Mouse (Mus musculus): ENCODE data around the gene Tmem108. TPM values are rescaled to one million over a fixed set of nuclear protein-coding genes. Genes with fewer than 3 reads are reported as not detected.

Gene Tmem108
- total RNA-seq, 2 experiments from 2014 or later, result 17.6 to 21.9 TPM

DNA sequence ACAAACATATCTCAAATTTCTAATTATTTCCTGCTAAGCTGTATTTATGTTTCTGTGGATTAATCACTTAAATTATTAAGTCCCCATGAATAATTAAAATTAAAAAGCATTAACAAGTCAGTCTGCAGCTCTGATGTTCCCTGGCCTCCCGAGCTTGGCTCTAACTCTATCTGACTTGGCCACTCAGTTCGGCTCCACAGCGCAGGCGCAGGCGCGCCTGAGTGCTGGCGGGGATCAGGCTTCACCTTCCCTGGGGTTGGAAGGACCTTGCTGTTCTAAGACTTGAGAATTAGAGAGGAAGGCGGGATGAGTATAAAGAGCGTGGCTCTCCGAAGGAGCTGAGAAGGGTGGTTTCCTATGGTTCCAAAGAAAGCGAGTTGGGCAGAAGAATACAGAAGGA lies 41.6 kb downstream of the Tmem108 start:
- DNase-seq, result no peak

DNA sequence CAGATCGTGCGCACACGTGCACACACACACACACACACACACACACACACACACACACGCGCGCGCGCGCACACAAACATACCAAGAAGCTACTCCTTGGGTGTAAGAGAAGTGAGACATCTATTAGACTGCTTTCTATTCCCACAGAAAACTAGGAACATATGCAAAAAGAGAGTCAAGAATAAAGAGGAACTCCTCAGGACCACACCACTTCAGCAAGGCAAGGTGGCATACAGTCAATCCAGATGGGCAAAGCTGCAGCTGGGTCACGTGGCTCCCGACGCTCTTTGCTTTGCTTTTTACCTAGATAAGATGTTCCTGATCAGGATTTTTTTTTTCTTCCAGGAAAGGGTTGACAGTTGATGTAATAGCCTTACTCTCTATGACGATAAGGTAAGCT lies 45.6 kb downstream of the Tmem108 start:
- no peak for DNase-seq

DNA sequence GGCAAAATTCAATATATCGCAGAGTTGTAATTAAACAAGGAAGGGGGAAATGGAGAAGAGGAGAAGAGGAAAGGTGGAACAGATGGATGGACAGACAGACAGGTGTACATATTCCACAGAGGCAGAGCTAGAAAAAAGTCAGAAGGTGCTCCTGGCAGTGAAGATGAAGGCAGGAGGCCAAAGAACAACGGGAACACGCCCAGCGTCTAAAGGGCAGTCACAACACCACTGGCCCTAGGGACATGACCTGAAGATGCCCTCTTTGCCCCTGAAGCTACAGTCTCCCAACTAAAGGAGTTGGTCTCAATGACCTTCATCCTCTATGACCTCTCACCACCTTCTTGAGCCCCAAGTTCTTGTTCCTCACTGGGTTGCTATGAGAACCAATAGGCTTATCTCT lies 46.3 kb downstream of the Tmem108 start:
- no peak for DNase-seq

DNA sequence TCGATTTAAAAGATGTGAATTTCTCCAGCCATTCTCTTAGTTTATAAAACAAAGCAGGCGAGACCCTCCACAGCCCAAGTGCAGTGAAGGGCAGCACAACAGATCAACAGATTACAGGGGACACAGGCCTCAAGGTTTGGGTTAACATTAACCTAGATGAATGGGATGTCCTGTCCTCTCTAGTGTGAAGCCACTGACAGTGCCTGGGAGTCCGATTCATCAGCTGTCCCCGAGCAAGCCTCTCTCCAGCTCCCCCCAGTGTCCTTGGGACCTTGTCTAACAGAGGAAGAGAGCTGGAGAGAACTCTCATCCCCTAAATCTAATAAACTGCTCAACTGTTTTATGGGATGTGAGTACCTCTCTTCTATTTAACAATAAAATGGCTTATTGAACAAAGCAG lies 48.4 kb downstream of the Tmem108 start:
- no peak for DNase-seq

DNA sequence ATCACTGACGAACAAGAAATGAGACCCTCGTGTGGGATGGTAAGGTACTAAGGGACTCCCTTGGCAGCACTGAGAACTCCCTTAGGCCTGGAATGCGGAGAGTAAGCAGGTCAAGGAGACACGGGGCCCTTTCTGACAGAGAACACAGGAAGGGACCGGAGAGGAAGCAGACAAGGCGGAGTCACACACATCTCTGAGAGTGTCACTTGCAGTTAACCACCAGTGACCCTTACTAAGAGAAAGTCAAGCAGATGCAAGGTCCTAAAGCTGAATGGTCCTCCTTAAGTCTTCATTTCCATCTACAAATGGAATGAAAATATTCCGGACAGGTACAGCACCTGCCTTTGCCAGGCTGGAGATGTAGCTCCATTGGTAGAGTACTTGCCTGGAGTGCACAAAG lies 48.9 kb downstream of the Tmem108 start:
- DNase-seq, result no peak

DNA sequence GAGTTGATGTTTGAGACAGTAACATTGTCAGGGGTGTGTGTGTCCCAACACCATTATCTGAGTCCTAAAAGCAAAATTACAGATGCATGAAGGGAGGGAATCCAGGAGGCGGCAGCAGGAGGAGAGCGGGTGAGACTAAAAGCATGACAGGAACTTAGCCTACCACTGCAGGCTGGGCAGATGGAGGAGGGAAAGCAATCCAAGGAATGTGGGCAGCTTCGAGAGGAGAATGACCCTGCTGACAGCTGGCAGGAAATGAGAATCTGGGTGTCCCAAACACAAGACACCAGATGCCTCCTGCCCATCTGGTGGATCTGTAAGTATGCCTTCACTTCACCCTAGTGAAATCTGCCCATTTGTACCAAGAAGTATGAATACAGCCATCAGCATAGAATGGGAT lies 51.9 kb downstream of the Tmem108 start:
- DNase-seq, result no peak

DNA sequence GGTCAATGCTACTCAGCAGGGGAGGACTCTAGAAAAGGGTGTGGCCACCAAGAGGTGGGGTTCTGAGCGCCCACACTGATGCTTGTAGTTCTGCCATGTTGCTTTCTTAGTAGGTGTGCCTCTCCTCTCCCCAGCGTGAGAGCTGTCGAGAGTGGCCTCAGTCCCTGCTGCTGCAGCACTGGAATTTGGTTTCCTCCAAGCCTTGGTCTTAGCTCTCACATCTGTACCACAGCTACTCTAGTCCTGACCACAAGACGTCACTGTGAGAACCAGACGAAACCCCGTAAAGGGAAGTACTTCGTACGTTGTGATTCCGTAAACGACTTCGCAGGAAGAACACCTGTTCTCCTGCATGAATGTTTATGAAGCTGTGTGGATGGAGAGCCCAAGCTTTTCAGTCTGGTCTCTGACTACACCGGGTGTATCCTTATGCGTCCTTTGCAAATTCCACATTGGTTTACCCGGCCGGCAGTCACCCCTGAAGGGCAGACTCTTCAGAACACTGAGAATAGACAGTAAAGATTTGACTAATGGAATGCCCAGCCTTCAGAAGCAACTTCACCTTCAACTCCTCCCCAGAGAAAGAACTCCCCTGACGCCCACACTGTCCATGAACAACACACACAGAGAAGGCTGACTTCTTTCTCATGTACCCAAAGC lies 53.0 kb downstream of the Tmem108 start:
- DNase-seq, result no peak

DNA sequence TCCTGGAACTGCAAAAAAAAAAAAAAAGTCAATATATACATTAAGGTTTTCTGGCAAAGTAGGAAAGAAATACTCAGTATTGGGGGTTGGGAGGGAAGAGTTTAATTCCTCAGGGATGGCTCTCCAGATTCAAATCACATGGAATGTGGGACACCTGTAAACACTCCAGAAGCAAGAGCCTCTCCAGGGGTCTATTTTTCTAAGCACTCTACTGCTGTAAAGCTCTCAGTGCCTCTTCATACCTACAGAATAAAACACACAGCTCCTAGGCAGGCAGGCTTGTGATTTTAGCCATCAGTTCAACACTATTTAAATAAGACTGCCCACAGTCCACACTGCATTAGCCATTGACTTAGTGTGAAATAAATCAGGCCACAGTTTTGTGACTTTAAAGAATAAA lies 53.8 kb downstream of the Tmem108 start:
- DNase-seq, result no peak

DNA sequence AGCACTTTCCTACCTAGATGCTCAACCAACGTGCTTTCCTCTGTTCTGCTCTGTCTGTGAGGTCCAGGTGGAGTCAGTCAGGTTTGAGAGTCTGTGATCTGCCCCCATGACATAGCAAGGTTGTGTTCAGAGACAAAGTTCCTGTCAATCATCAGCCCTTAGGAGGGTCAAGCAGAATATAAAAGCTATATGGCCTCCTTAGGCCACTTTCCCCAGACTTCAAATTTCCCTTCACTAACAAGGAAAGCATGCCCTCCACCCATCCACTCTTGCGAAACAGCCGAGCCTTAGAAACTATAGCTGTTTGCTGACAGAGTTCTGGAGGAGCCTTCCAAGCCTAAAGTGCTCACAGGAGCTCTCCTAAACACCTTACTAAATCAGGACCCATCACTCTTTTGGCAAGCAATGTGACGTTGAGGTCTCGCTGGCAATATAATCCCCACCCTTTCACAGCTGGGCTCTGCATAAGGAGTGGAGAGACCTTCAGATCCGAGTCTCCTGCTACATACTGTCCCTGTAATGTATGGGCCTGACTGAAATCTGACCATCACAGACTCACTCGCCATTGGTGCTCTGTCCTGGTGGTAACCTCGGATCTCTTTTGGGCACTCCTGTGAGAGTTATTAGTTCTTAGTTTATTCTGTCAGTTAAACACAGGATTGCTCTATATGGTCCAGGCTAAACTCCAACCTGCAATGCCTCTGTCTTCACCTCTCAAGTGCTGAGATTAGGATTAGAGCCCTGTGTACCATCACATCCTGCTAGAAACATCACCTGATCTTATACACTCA lies 54.4 kb downstream of the Tmem108 start:
- no peak for DNase-seq

DNA sequence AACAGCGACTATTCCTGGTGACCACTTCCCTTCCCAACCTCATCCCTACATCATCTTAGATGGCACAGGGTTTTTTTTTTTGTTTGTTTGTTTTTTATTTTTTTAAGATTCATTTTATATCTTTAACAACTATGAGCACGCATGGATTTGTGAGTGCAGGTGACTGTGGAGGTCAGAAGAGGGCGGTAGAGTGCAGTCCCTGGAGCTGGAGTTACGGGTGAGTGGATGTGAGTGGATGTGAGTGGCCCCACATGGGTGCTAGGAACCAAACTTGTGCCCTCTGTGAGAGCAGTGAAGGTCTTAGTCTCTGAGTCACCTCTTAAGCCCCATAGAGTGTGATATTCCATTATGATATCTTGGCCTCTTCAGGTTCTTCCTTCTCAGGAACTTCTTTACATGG lies 55.9 kb downstream of the Tmem108 start:
- DNase-seq, result no peak

DNA sequence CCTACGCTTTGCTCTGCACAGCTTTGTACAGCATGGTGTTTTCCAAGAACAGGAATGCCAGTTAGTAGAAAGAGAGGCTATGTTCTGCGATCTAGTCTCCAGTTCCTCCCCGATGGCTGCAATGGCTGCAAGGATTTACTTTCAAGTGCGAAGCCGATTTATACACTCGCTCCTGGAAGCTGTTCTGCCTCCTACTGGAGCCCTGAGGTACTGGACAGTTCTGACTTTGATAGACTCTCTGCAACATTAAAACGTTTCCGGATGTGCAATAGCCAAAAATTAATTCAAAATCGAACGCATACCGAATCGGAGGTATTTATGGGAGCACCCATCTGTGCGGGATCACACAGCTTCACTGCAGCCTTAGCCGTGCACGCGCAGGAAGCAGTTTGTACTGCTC lies 58.6 kb downstream of the Tmem108 start:
- DNase-seq, result no peak

DNA sequence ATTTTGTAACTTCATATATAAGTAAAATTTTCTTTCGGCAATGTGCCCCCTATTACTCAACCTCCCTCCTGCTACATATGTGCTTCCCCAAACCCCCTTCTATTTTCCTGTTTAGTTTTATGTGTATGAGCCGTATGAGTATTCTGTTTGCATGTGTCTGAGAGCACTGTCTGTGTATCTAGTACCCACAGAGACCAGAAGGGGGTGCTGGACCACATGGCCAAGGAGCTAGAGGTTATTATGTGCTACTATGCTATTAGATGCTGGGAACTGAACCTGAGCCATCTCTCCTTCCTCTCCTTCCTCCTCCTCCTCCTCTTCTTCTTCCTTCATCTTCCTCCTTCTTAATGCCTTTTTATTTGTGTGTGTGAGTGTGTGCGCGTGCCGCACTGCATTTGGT lies 59.2 kb downstream of the Tmem108 start:
- DNase-seq, result no peak

DNA sequence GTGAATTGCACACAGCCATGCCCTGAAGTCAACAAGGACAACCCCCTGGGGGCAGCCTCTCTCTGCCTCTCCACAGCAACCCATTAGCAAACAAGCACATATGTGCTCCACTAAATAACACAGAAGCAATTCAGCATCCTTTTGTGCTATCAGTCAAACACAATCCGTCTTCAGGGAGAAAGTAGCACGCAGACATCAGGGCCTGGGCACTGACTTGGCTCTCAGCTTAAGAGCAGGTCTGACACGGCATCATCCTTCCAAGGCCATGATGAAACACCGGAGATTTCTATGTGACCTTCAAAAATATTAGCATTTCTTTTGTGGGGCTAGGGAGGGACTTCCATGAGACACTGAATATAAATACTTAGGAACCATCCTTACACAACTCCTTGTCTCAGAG lies 60.2 kb downstream of the Tmem108 start:
- no peak for DNase-seq

DNA sequence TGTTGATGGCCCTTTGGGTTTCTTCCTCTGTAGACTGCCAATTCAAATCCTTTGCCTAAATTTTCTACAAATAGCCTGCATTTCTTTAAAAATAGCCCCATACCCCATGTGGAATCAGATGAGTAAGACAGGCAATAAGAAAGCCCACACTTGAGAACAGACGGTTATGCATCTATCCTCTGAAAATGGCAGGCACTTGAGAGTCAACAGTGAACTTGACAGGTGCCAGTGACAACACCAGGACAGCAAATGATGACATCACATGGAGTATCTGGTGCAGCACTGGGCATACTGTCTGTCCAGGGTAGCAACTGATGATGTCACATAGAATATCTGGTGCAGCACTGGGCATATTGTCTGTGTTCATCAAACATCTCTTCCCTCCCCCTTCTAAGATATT lies 61.4 kb downstream of the Tmem108 start:
- DNase-seq, result no peak

DNA sequence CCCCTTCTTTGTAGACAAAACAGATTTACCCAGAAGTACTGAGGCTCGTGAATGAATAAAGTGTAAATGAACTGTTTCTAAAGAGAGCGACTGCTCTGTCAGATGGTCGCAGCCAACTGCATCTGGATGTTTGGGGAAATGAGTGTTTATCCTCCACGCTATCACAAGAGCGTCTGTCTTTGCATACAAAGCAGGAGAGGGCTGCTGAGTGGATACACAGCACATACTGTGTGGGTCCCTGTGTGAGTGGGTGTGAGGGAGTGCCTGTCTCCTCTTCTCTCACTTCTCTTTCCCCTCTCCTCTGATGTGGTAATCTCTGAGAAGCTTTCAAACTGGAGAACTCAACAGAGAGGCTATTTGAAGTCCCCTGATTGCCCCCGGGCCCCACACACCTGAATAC lies 64.7 kb downstream of the Tmem108 start:
- no peak for DNase-seq

DNA sequence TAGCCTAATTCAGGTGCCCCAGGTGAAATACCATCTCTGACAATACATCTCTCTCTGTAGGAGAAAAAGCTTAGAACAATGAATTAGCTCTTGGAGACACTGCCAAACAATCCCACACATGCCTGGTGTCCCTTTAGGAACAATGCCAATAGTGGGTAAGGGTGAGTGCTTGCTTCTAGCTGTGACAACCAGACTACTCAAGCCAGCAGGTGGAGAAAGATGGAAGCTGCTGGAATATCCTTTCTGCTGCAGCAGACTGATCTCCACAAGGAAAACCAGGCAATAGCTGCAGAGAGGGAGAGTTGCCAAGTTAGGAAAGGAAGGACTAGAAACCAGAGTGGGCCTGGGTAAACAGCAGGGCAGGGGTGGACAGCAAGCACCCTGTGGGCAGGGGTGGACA lies 67.8 kb downstream of the Tmem108 start:
- DNase-seq, result no peak

DNA sequence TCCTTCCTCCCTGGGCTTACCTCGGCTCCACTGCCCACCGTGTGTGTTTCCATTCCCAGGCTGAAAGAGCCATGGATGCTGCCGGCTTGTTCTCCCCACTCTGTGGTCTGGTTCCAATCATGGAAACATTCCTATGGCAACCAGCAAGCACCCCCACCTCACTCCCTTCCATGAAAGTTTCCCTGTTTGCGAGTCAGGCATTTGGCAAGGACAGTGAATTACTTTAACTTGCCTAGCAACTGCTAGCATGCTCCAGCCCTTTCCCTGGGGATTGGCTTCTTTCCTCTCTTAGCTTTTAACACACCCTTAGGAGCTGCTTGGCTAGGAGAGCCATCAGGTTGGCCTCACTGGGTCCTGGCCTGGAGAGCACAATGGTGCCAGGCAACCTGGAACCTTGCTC lies 68.9 kb downstream of the Tmem108 start:
- DNase-seq, result peak; percentile 36

DNA sequence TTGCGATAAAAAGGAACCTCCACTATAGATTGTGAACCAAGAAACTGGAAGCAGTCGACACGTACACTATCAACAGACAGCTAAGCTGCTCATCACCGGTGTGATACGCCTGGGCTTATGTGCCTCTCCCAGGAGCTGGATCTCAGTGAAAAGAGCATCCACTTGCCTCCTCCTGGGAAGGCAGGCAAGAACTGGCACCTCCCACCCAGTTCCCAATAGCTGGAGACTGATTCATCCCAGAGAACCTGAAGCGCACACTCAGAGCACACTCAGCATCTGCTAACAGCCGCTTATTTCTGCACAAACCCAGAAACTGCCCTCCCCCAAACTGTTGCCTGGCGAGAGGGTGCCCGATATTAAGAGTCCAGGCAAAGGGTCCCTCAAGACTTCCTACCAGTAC lies 69.8 kb downstream of the Tmem108 start:
- DNase-seq, result no peak

DNA sequence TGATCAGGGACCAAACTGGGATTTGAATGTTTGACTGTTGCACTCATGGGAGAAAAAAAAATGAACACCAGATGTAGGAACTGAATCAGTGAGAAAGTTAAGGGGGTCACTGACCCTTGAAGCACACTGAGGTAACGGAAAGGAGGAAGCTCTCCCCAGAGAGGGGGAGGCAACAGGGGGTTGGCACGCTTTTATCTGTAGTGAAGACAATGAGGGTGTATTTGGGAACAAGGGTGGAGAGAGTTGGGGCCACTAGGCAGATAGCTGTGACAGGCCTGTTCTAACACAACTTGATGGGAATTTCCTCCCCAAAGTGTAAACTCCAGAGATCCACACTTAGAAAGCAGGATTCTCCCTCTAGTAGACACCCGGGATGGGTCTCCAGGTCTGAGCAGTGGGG lies 71.2 kb downstream of the Tmem108 start:
- peak; percentile 38 for DNase-seq

DNA sequence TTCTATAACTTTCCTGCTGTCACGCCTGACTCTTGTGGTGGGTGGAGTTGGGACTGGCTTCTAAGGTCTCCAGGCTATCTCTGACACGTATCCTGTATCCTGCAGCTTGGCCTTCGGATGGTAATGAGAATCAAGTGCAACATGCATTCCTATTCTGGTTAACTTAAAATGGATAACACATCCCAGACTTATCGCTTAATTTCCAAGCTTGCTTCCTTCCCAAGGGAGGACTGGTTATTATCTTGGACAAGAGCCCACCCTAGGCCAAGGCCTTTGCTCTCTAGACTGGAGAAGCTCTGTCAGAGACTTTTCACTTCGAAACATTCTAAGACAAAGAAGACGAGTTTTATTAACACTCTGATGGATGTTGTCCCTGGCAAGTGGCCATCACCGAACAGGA lies 71.9 kb downstream of the Tmem108 start:
- DNase-seq, result peak; percentile 43

DNA sequence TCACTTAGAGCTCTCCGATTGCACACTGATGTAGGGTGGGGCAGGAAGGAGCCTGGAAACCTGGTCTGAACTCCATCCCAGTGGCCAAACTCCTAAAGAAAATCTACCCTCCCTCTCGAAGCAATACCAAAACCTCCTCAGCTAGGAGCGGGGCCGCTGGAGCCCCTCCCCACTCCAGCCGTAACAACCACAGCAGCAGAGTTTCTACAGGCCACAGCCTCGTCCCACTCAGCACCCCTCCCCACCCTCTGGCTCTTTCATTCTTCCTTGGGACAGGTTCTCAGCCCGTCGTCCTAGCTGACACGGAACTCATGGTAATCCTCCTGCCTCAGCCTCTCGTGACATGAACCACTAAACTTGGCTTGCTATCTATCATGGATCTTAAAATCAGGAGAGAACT lies 72.6 kb downstream of the Tmem108 start:
- no peak for DNase-seq

DNA sequence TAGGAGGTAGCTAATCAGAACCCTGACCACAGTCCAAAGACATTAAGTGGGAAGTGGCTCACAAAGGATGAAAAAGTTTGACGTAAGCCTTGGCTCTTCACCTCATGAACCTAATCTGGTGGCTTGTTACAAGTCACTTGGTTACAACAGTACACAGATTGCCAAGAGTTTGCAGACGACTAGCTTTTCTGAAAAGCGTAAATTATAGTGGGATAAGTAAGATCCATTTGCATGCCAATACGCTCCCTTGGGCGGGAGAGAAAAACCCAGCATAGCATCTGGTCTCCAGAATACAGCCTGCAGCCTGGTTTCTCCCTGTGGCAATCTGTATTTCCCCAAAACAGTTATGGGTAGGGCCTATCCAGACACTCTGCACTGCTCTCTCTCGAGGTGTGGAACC lies 74.5 kb downstream of the Tmem108 start:
- peak; percentile 25 for DNase-seq

DNA sequence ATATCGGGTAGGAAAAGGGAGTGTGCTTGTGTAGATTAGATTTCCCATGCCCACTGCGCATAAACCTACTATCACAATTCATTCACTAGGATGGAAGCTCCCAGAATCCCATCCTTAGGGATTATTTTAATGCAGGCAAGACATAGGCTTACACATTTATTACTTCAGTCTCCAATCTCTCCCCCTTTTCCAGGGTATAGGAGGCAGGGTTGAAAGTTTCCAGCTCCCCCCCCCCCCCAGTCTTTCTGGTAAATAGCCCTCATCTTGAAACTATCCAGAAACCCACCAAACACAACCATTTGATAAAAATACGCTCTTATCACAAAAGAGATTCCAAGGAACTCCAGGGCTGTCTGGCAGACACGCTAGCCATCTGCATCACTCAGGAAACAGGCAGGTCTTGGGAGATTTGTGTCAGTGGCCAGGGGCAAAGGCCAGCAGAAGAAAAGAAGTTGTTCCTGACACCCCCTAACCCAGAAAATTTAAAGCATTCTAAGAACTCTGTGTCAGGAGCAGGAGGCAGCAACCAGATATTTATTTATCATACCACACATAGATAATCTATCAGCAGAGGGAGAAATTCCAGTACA lies 79.8 kb downstream of the Tmem108 start:
- no peak for DNase-seq

DNA sequence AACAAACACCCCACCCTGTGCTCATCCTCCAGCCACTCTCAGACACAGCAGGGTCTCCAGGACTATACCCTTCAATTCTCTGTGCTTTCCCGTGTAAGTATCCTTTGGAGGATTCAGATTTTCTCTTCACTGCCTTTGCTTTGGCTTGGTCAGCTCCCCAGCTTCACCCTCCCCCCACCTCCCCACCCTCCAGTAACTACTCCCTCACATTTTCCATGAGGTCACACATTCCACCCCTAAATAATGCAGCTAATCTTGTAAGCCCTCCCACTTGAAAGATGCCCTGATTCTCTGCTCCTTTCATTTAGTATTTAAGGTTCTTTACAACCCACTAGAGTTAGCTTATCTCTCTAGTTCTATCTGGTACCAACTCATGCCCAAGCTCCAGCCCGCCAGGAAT lies 82.4 kb downstream of the Tmem108 start:
- DNase-seq, result no peak

All from heart, postnatal 4 days (tissue).